Mouse (Mus musculus) bone marrow macrophage, adult 2 months (primary cell): ENCODE results near the gene Map3k9.

Source experiments
- CTCF ChIP-seq: IDR thresholded peaks from 2 replicates; pipeline ENCODE4 v1.5.1; 2012; ENCODE audit warnings: low read depth, mild to moderate bottlenecking, low read length, moderate library complexity
- POLR2A ChIP-seq: IDR thresholded peaks from 2 replicates; pipeline ENCODE4 v1.6.1; 2012; ENCODE audit warnings: mild to moderate bottlenecking, low read depth, low read length, borderline replicate concordance

- TF ChIP-seq POLR2A (no peak), CTCF (no peak)
Observed at GRCm38 (mm10) chr12:81803016-81803415, 22.0 kb upstream of the Map3k9 start.
